ENCODE assay signal across 12 mouse cellular contexts in genomic region chr8:70856028-70856427, GRCm38 (mm10). TPM values are rescaled to one million over a fixed set of nuclear protein-coding genes. Genes with fewer than 3 reads are reported as not detected.
DNase-seq lines count a peak whose midpoint lies in the region; ATAC-seq and TF ChIP-seq lines count a peak whose summit lies in the region.
"Had no signal": no experiment of that assay in that cellular context is flagged by ENCODE, and none has a peak within 500 bp of the region (broad histone marks: within the 10 kb centered on the region; RNA-seq: fewer than 3 reads in every experiment).

No protein-coding gene starts in this region.

- intact Hi-C loops in heart, adult 2 months (cut with DNase I) = no loop called here

- no peak for TF ChIP-seq POLR2A in heart, adult 2 months (IDR thresholded peaks at IDR 0.05; ENCODE audit: insufficient read depth, low read depth, low read length)
- no peak for TF ChIP-seq POLR2A in kidney, adult 2 months (IDR thresholded peaks at IDR 0.05; ENCODE audit: low read depth, low read length)

- WGBS in heart, embryonic 13.5 days = 55% methylated on average over 5 of the region's 5 CpGs
- 54% methylated on average over 5 of the region's 5 CpGs for WGBS in heart, adult 2 months
- 62% methylated on average over 5 of the region's 5 CpGs for WGBS in neural tube, embryonic 12.5 days
- 65% methylated on average over 5 of the region's 5 CpGs for WGBS in limb, embryonic 15.5 days
- 77% methylated on average over 5 of the region's 5 CpGs for WGBS in kidney, adult 2 months

- H3K4me3 ChIP-seq in heart, embryonic 13.5 days = no peak overlapping the region
- H3K4me3 ChIP-seq in heart, adult 2 months = no peak overlapping the region
- H3K4me3 ChIP-seq in neural tube, embryonic 12.5 days = no peak overlapping the region
- 0 out of 2 replicates have a peak overlapping the region, but pooled peaks have one; percentile 49 for H3K4me3 ChIP-seq in limb, embryonic 15.5 days
- H3K4me3 ChIP-seq in kidney, adult 2 months (ENCODE audit: insufficient read depth, low read depth, low read length) = no peak overlapping the region

- 0 out of 2 replicates have a peak overlapping the region, but pooled peaks have one; percentile 88 for H3K4me2 ChIP-seq in heart, embryonic 13.5 days
- H3K4me2 ChIP-seq in neural tube, embryonic 12.5 days (replicated peaks) = peak overlapping the region; percentile 87; the same call in 1 of the 2 replicates
- H3K4me2 ChIP-seq in limb, embryonic 15.5 days = 0 out of 2 replicates have a peak overlapping the region, but pooled peaks have one; percentile 75

- no peak for TF ChIP-seq EP300 in heart, adult 2 months (IDR thresholded peaks at IDR 0.05; ENCODE audit: insufficient read depth, low read depth, low read length)

- H3K4me1 ChIP-seq in heart, embryonic 13.5 days = peaks cover 10% of the 10 kb centered on the region
- H3K4me1 ChIP-seq in heart, adult 2 months (ENCODE audit: control insufficient read depth, insufficient read depth, low read length) = peaks cover 2% of the 10 kb centered on the region; the same call in 1 of the 2 replicates
- H3K4me1 ChIP-seq in neural tube, embryonic 12.5 days = peaks cover 29% of the 10 kb centered on the region
- H3K4me1 ChIP-seq in limb, embryonic 15.5 days = peaks cover 38% of the 10 kb centered on the region
- H3K4me1 ChIP-seq in kidney, adult 2 months (ENCODE audit: control insufficient read depth, insufficient read depth, low read length) = no peaks in the 10 kb centered on the region; the same call in 1 of the 2 replicates

- H3K27me3 ChIP-seq in heart, embryonic 13.5 days (replicated peaks) = peaks cover 51% of the 10 kb centered on the region
- H3K27me3 ChIP-seq in heart, adult 2 months (ENCODE audit: control insufficient read depth, insufficient read depth, low read length) = no peaks in the 10 kb centered on the region
- H3K27me3 ChIP-seq in neural tube, embryonic 12.5 days (replicated peaks) = no peaks in the 10 kb centered on the region
- H3K27me3 ChIP-seq in limb, embryonic 15.5 days = no peaks in the 10 kb centered on the region
- H3K27me3 ChIP-seq in kidney, adult 2 months (replicated peaks; ENCODE audit: control insufficient read depth, insufficient read depth, low read length) = no peaks in the 10 kb centered on the region

- ATAC-seq in heart, embryonic 13.5 days (ENCODE audit: extremely low read depth, insufficient number of reproducible peaks, low FRiP score, low TSS enrichment) = no peak
- ATAC-seq in neural tube, embryonic 12.5 days (ENCODE audit: low FRiP score, low read depth) = no peak
- ATAC-seq in limb, embryonic 15.5 days (ENCODE audit: insufficient number of reproducible peaks, low FRiP score, low TSS enrichment, low read depth) = no peak

- H3K36me3 ChIP-seq in heart, embryonic 13.5 days = no peaks in the 10 kb centered on the region
- H3K36me3 ChIP-seq in heart, adult 2 months (ENCODE audit: control insufficient read depth, insufficient read depth, low read length) = no peaks in the 10 kb centered on the region
- peaks cover 24% of the 10 kb centered on the region for H3K36me3 ChIP-seq in neural tube, embryonic 12.5 days
- H3K36me3 ChIP-seq in limb, embryonic 15.5 days = no peaks in the 10 kb centered on the region
- H3K36me3 ChIP-seq in kidney, adult 2 months (ENCODE audit: control insufficient read depth, insufficient read depth, low read length) = no peaks in the 10 kb centered on the region

- no peak for DNase-seq in heart, adult 2 months
- no peak for DNase-seq in neural tube, embryonic 10.5 days (ENCODE audit: extremely low spot score, low spot score)
- no peak for DNase-seq in frontal cortex, postnatal 36 days (ENCODE audit: low spot score in 2 of 2)
- DNase-seq in kidney, adult 2 months = no peak
- no peak for DNase-seq in thymus, postnatal 0 days (ENCODE audit: low spot score)
- DNase-seq: adrenal gland, adult 8-10 months; embryo, embryonic 11 days; heart, postnatal 14 days; kidney, postnatal 25 days had no signal

- H3K27ac ChIP-seq in heart, embryonic 13.5 days (replicated peaks) = no peak overlapping the region
- no peak overlapping the region for H3K27ac ChIP-seq in heart, adult 2 months
- H3K27ac ChIP-seq in neural tube, embryonic 12.5 days = no peak overlapping the region
- H3K27ac ChIP-seq in limb, embryonic 15.5 days = no peak overlapping the region
- H3K27ac ChIP-seq in kidney, adult 2 months (ENCODE audit: insufficient read depth, low read depth, low read length) = no peak overlapping the region

- H3K9ac ChIP-seq in heart, embryonic 13.5 days = no peak overlapping the region
- no peak overlapping the region for H3K9ac ChIP-seq in heart, adult 2 months (ENCODE audit: low read depth, low read length)
- peak overlapping the region; percentile 19; the same call in 1 of the 2 replicates for H3K9ac ChIP-seq in neural tube, embryonic 12.5 days
- H3K9ac ChIP-seq in limb, embryonic 15.5 days = no peak overlapping the region

- H3K79me2 ChIP-seq in heart, adult 2 months (replicated peaks; ENCODE audit: control insufficient read depth, insufficient read depth, low read length) = no peaks in the 10 kb centered on the region

- H3K9me3 ChIP-seq in heart, embryonic 13.5 days = no peaks in the 10 kb centered on the region
- no peaks in the 10 kb centered on the region for H3K9me3 ChIP-seq in neural tube, embryonic 12.5 days
- no peaks in the 10 kb centered on the region for H3K9me3 ChIP-seq in limb, embryonic 15.5 days

- TF ChIP-seq CTCF in heart, adult 2 months (IDR thresholded peaks at IDR 0.05) = no peak
- no peak for TF ChIP-seq CTCF in kidney, adult 2 months (conservative IDR thresholded peaks at IDR 0.05; ENCODE audit: insufficient read depth, insufficient read length, low read depth, low read length)

RNA-seq across cellular contexts. Expression of gene Kcnn1, which starts 7.0 kb away (rescaled TPM):
- 1.5 TPM in 2 replicates for polyA plus RNA-seq in heart, embryonic 13.5 days (2015; fragmentation: Nextera tagmentation; extraction: Ambion mirVana)
- total RNA-seq in heart, adult 2 months (2021) = 10 to 100 TPM; 12.6 to 14.7 TPM
- polyA plus RNA-seq in heart, adult 2 months (2012; rRNA removed) = 21.5 and 29.0 TPM in 2 replicates
- 24.8 and 26.4 TPM in 2 replicates for polyA plus RNA-seq in neural tube, embryonic 12.5 days (2016; fragmentation: Nextera tagmentation; extraction: Ambion mirVana)
- polyA plus RNA-seq in limb, embryonic 15.5 days (2015; fragmentation: Nextera tagmentation; extraction: Ambion mirVana) = 2.3 and 3.1 TPM in 2 replicates
- 9.4 and 11.0 TPM in 2 replicates for polyA plus RNA-seq in kidney, adult 2 months (2012; rRNA removed)
- 0.36 and 0.85 TPM in 2 replicates for polyA plus RNA-seq in thymus, postnatal 0 days (2015; fragmentation: Nextera tagmentation; extraction: Ambion mirVana)

RNA-seq across cellular contexts. Expression of gene Arrdc2, which starts 16.5 kb away (rescaled TPM):
- 1.9 and 2.4 TPM in 2 replicates for polyA plus RNA-seq in heart, embryonic 13.5 days (2015; fragmentation: Nextera tagmentation; extraction: Ambion mirVana)
- total RNA-seq in heart, adult 2 months (2021) = 10 to 100 TPM in 1 of 2 experiments, 1 to 10 TPM in 1; 8.9 to 18.6 TPM
- 15.2 and 36.2 TPM in 2 replicates for polyA plus RNA-seq in heart, adult 2 months (2012; rRNA removed)
- 9.7 and 10.2 TPM in 2 replicates for polyA plus RNA-seq in neural tube, embryonic 12.5 days (2016; fragmentation: Nextera tagmentation; extraction: Ambion mirVana)
- 6.7 and 8.8 TPM in 2 replicates for polyA plus RNA-seq in limb, embryonic 15.5 days (2015; fragmentation: Nextera tagmentation; extraction: Ambion mirVana)
- polyA plus RNA-seq in kidney, adult 2 months (2012; rRNA removed) = 19.8 and 26.2 TPM in 2 replicates
- 11.0 and 11.4 TPM in 2 replicates for polyA plus RNA-seq in thymus, postnatal 0 days (2015; fragmentation: Nextera tagmentation; extraction: Ambion mirVana)

RNA-seq across cellular contexts. Expression of gene Ccdc124, which starts 17.7 kb away (rescaled TPM):
- polyA plus RNA-seq in heart, embryonic 13.5 days (2015; fragmentation: Nextera tagmentation; extraction: Ambion mirVana) = 88.5 and 89.0 TPM in 2 replicates
- total RNA-seq in heart, adult 2 months (2021) = 10 to 100 TPM; 44.6 to 49.1 TPM
- 26.8 and 40.7 TPM in 2 replicates for polyA plus RNA-seq in heart, adult 2 months (2012; rRNA removed)
- 142 and 145 TPM in 2 replicates for polyA plus RNA-seq in neural tube, embryonic 12.5 days (2016; fragmentation: Nextera tagmentation; extraction: Ambion mirVana)
- polyA plus RNA-seq in limb, embryonic 15.5 days (2015; fragmentation: Nextera tagmentation; extraction: Ambion mirVana) = 95.8 and 101 TPM in 2 replicates
- polyA plus RNA-seq in kidney, adult 2 months (2012; rRNA removed) = 48.9 and 49.2 TPM in 2 replicates
- 93.8 and 98.6 TPM in 2 replicates for polyA plus RNA-seq in thymus, postnatal 0 days (2015; fragmentation: Nextera tagmentation; extraction: Ambion mirVana)

RNA-seq across cellular contexts. Expression of gene Slc5a5, which starts 36.5 kb away (rescaled TPM):
- 0.06 and 0.09 TPM in 2 replicates for polyA plus RNA-seq in heart, embryonic 13.5 days (2015; fragmentation: Nextera tagmentation; extraction: Ambion mirVana)
- not detected for total RNA-seq in heart, adult 2 months (2021)
- polyA plus RNA-seq in heart, adult 2 months (2012; rRNA removed) = 0.18 TPM in 2 replicates
- polyA plus RNA-seq in neural tube, embryonic 12.5 days (2016; fragmentation: Nextera tagmentation; extraction: Ambion mirVana) = 0.91 and 1.5 TPM in 2 replicates
- polyA plus RNA-seq in limb, embryonic 15.5 days (2015; fragmentation: Nextera tagmentation; extraction: Ambion mirVana) = 0.44 and 0.70 TPM in 2 replicates
- 0.19 and 0.31 TPM in 2 replicates for polyA plus RNA-seq in kidney, adult 2 months (2012; rRNA removed)
- 0.49 and 1.6 TPM in 2 replicates for polyA plus RNA-seq in thymus, postnatal 0 days (2015; fragmentation: Nextera tagmentation; extraction: Ambion mirVana)
- total RNA-seq: adrenal gland, adult 8-10 months had no signal

RNA-seq across cellular contexts. Expression of gene Rpl18a, which starts 41.2 kb away (rescaled TPM):
- 3,040 and 3,097 TPM in 2 replicates for polyA plus RNA-seq in heart, embryonic 13.5 days (2015; fragmentation: Nextera tagmentation; extraction: Ambion mirVana)
- 1,000 to 10,000 TPM in 1 of 2 experiments, 100 to 1,000 TPM in 1; 909 to 1,075 TPM for total RNA-seq in heart, adult 2 months (2021)
- polyA plus RNA-seq in heart, adult 2 months (2012; rRNA removed) = 1,802 and 2,387 TPM in 2 replicates
- 2,364 and 2,595 TPM in 2 replicates for polyA plus RNA-seq in neural tube, embryonic 12.5 days (2016; fragmentation: Nextera tagmentation; extraction: Ambion mirVana)
- polyA plus RNA-seq in limb, embryonic 15.5 days (2015; fragmentation: Nextera tagmentation; extraction: Ambion mirVana) = 3,854 and 4,707 TPM in 2 replicates
- polyA plus RNA-seq in kidney, adult 2 months (2012; rRNA removed) = 3,589 and 3,709 TPM in 2 replicates
- polyA plus RNA-seq in thymus, postnatal 0 days (2015; fragmentation: Nextera tagmentation; extraction: Ambion mirVana) = 6,882 and 7,160 TPM in 2 replicates
